Mouse (Mus musculus) thymus, adult 2 months (tissue): ENCODE results near the gene Cp.

Experiments
- CTCF ChIP-seq: fragments of 200-500 bp; IDR thresholded peaks from 2 replicates; pipeline ENCODE4 v1.5.1; 2012; ENCODE audit warnings: mild to moderate bottlenecking, control low read depth, low read length, moderate library complexity, borderline replicate concordance; ENCODE audit not compliant: control insufficient read depth, poor library complexity, insufficient read depth; ENCODE audit errors: extremely low read depth
- POLR2A ChIP-seq: fragments of 200-500 bp; IDR thresholded peaks from 2 replicates; pipeline ENCODE4 v1.6.1; 2012; ENCODE audit warnings: mild to moderate bottlenecking, low read length, control low read depth, moderate library complexity; ENCODE audit not compliant: control insufficient read depth, poor library complexity, insufficient read depth; ENCODE audit errors: extremely low read depth

GRCm38 (mm10) chr3:19981156-19981555 is 24.3 kb downstream of the Cp start:
- TF ChIP-seq CTCF (no peak), POLR2A (no peak)
